Mouse (Mus musculus): ENCODE measurements around the gene Cul7.

DNA sequence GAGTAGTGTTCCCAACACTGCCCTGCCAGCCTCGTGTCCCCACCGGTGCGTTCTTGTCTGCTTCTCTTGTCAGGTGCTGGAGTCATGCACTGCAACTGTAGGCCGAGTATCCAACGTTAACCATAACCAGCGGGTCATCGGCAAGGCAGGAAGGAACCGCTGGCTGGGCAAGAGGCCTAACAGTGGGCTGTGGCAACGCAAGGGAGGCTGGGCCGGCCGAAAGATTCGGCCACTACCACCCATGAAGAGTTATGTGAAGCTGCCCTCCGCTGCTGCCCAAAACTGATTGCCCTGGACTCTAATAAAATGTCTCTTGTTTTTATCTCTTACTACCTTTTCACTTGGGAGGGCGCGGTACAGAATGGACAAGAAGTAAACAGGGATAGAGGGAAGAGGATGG, 326 bp upstream of the Cul7 start:
- no peak for TF ChIP-seq POLR2A (IDR thresholded peaks at IDR 0.05; ENCODE audit: borderline replicate concordance, low read depth, low read length)
- TF ChIP-seq CTCF (IDR thresholded peaks at IDR 0.05; ENCODE audit: low read depth, low read length): no peak
